Mouse (Mus musculus): ENCODE data around the gene Atxn7l2. TPM values are rescaled to one million over a fixed set of nuclear protein-coding genes. Genes with fewer than 3 reads are reported as not detected.

Gene Atxn7l2
- polyA plus RNA-seq, 1 experiment: 10.5 TPM

DNA sequence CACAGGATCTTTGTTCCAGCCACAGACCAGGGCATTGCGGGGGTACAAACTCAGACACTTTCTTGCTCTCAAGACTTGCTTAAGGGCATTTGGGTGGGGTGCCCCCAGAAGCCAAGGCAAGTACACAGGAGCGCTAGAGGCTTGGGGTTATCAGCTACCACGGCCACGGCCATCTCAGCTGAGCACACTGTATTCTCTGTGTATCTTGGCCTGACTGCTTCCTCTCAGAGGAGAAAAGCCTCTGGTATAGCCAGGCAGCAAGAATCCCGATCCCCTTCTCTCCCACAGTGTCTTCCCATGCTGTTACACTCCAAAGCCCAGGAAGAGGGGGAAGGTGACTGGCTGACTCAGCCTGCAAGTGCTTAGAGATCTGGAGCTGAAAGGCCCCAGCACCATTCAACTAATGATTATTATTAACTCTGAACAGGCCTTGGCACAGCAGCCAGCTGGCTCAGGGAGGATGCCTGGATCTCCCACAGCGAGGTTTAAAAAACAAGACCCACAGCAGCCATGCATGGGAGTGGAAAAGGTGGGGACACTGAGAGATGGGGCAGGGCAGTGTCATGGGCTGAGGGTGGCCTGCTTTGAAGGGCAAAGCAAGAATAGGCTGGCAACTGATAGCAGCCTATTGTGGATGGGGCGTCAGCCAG, 14.7 kb downstream of the Atxn7l2 start:
- TF ChIP-seq POLR2A (IDR thresholded peaks at IDR 0.05; ENCODE audit: borderline replicate concordance, extremely low read depth, low read depth, low read length): no peak
- TF ChIP-seq CTCF (IDR thresholded peaks at IDR 0.05; ENCODE audit: insufficient read depth, low read length): no peak
- WGBS: 83% methylated on average over 7 of the region's 7 CpGs
- DNase-seq: no peak
- Histone ChIP-seq H3K4me1 (ENCODE audit: control insufficient read depth, insufficient read depth, low read length) (peaks cover 6% of the 10 kb centered on the region; the same call in 1 of the 2 replicates), H3K4me3 (replicated peaks; ENCODE audit: extremely low read depth, low read depth, low read length) (no peak overlapping the region)

DNA sequence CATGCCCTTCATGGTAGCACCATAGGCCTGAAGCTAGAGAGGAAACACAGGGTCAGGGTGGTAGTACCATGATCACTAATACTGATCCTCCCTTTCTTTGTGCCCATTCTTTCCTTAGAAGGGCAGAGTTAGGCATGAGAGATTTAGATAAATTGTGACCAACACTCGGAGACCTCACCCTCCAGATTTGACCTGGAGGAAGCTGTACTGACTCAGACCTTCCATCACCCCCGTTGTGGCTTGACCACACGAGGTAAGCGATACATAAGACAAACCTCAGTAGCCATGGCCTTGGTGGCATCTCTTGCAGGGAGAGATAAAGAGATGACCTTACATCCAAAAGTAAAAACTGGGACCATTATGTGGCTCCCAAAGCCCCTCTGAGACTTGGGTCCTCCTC, 15.4 kb downstream of the Atxn7l2 start:
- DNase-seq: no peak
- TF ChIP-seq CTCF (IDR thresholded peaks at IDR 0.05; ENCODE audit: insufficient read depth, low read length): no peak
- TF ChIP-seq POLR2A (IDR thresholded peaks at IDR 0.05; ENCODE audit: borderline replicate concordance, extremely low read depth, low read depth, low read length): no peak
- no peak overlapping the region for H3K4me3 ChIP-seq (replicated peaks; ENCODE audit: extremely low read depth, low read depth, low read length)
- WGBS: 89% methylated on average over 4 of the region's 4 CpGs
- peaks cover 6% of the 10 kb centered on the region; the same call in 1 of the 2 replicates for H3K4me1 ChIP-seq (ENCODE audit: control insufficient read depth, insufficient read depth, low read length)

DNA sequence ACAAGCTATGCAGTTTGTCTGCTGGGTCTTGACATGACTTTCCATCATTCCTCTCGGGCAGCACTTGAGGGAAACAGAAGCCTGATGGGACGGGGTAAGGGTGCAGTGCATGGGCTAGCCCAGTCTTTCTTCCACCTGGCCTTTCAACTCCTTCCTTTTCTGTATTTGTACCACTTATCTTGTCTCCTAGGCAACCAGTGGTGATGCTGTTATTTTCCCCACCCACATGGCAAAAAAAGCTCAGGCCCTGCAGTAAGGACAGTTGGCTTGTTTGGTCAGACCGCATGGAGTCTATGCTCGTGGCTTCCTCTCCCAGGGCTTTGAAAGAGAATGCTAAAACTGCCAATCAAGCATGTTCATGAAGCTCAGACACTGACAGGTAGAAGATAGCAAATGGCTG, 17.0 kb downstream of the Atxn7l2 start:
- H3K4me1 ChIP-seq (ENCODE audit: control insufficient read depth, insufficient read depth, low read length): peaks cover 3% of the 10 kb centered on the region; the same call in 1 of the 2 replicates
- no peak for TF ChIP-seq POLR2A (IDR thresholded peaks at IDR 0.05; ENCODE audit: borderline replicate concordance, extremely low read depth, low read depth, low read length)
- no peak for TF ChIP-seq CTCF (IDR thresholded peaks at IDR 0.05; ENCODE audit: insufficient read depth, low read length)
- DNase-seq: no peak
- no peak overlapping the region for H3K4me3 ChIP-seq (replicated peaks; ENCODE audit: extremely low read depth, low read depth, low read length)
- 75% methylated on average over 4 of the region's 4 CpGs for WGBS

DNA sequence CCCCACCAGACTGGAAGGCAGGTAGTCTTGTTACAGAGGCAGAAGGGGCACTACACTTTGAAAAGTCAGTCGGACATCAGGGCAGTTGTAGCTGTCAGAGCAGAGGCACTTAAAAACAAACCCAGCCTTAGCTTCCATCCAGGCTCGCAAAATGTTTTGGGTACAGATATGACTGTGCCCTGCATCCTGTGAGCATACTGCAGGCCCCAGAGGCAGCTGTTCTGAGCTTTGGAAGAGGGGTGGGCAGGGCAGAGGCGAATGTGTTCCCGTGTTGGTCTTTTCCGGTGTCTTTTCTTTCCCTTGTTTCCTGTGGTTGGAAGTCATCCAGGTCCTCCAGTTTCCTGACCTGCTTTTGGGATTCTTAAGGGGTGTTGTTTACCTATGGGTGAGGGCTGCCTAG, 20.8 kb downstream of the Atxn7l2 start:
- no peak overlapping the region for H3K4me3 ChIP-seq (replicated peaks; ENCODE audit: extremely low read depth, low read depth, low read length)

DNA sequence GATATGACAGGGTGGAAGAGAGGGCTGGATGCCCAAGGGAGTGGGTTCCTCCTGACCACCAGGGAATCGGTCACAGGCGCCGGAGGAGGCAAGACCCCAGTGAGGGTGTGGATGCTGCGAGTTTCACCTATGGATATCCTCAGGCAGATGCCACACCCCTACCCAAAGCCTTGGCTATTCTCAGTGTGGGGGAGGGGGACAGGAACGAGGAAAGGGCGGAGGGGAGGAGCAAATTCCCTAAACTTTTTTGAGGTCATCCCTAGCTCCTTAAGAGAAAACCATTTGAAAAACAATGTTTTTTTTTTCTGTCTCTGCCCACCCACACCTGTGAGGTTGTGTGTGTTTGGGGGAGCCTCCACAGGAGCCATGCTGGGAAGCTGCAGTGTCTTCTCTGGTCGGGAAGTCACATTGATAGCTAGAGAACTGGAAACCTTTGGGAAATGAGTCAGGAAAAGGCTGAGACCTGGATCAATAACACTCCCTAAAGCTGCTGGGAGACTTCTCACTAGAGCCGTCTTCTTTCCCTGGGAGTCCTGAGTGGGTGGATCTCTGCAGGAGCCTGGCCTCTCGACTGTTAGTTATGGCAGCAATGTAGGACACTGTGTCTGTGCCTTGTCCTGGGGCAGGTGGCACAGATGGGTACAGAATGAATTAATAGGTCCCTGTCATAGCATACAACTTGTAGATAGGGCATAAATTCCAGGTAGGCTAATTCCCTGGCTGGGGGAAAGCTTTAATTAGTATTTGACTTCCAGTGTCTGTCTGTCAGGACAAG, 21.8 kb downstream of the Atxn7l2 start:
- Histone ChIP-seq H3K4me3 (replicated peaks; ENCODE audit: extremely low read depth, low read depth, low read length) (no peak overlapping the region), H3K4me1 (ENCODE audit: control insufficient read depth, insufficient read depth, low read length) (peaks cover 11% of the 10 kb centered on the region)
- 84% methylated on average over 9 of the region's 9 CpGs for WGBS
- no peak for TF ChIP-seq CTCF (IDR thresholded peaks at IDR 0.05; ENCODE audit: insufficient read depth, low read length)
- no peak for TF ChIP-seq POLR2A (IDR thresholded peaks at IDR 0.05; ENCODE audit: borderline replicate concordance, extremely low read depth, low read depth, low read length)
- no peak for DNase-seq

More for the DNA sequence above, 20.8 kb downstream of the Atxn7l2 start:
- H3K4me1 ChIP-seq (ENCODE audit: control insufficient read depth, insufficient read depth, low read length): peaks cover 11% of the 10 kb centered on the region
- DNase-seq: no peak
- no peak for TF ChIP-seq CTCF (IDR thresholded peaks at IDR 0.05; ENCODE audit: insufficient read depth, low read length)
- no peak for TF ChIP-seq POLR2A (IDR thresholded peaks at IDR 0.05; ENCODE audit: borderline replicate concordance, extremely low read depth, low read depth, low read length)
- WGBS: 15% methylated on average over 5 of the region's 5 CpGs

DNA sequence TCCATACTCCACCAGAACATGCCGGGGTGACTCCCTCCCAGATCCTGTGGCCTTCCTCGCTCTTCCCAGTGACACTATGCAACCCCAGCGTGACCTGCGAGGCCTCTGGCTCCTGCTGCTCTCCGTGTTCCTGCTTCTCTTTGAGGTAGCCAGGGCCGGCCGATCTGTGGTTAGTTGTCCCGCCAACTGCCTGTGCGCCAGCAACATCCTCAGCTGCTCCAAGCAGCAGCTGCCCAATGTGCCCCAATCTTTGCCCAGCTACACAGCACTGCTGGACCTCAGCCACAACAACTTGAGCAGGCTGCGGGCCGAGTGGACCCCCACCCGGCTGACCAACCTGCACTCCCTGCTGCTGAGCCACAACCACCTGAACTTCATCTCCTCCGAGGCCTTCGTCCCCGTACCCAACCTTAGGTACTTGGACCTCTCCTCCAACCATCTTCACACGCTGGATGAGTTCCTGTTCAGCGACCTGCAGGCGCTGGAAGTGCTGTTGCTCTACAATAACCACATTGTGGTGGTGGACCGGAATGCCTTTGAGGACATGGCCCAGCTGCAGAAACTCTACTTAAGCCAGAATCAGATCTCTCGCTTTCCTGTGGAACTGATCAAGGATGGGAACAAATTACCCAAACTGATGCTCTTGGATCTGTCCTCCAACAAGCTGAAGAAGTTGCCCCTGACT, 23.5 kb downstream of the Atxn7l2 start:
- WGBS: 73% methylated on average over 20 of the region's 20 CpGs
- Histone ChIP-seq H3K4me3 (replicated peaks; ENCODE audit: extremely low read depth, low read depth, low read length) (peak overlapping the region; percentile 9), H3K4me1 (ENCODE audit: control insufficient read depth, insufficient read depth, low read length) (peaks cover 11% of the 10 kb centered on the region)
- TF ChIP-seq POLR2A (IDR thresholded peaks at IDR 0.05; ENCODE audit: borderline replicate concordance, extremely low read depth, low read depth, low read length) (no peak), CTCF (IDR thresholded peaks at IDR 0.05; ENCODE audit: insufficient read depth, low read length) (no peak)
- DNase-seq: no peak

DNA sequence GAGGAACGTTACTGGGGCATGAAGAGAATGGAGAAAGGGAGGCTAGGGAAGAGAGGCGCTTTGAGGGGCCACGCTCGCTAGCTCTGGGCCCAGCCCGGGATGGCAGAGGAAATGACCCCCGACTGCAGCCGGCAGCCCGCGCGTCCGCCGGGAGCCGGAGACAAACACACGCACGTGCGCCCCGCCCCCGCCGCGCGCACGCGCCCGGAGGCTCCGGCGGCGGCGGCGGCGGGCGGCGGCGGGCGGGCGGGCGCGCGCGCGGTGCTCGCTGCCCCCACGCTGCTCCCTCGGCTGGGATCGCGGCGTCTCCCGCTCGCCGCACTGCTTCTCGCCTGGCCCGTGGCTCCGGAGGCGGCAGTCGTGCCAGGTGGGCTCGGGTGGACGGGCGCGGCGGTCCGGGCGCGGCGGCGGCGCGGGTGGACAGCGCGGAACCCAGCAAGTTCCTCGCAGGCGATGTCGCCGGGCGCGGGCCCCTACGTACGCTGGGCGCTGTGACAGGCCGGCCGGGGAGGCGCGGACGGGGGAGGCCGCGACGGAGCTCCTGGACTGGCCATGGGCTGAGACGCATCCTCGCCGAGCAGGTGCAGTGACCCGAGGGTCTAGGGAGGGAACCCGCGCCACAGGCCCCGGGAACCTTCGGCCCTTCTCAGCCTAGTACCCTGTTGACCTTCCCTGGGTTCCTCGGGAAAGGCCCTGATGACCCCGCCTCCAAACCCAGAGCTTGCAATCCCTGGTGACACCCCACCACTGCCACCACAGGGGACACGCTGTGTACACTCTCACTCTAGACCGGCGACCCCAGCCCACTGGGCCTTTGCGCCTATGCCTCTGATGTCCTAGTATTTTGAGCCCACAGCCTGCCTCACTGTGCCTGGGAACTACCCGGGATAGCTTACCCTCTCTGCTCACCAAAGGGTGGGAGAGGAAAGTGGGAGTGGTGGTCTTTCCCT, 24.4 kb downstream of the Atxn7l2 start, which contains the start of gene Amigo1:
Amigo1 (plus strand) TSS at position 238 of the 950 bp plus-strand sequence.
- no peak for TF ChIP-seq CTCF (IDR thresholded peaks at IDR 0.05; ENCODE audit: insufficient read depth, low read length)
- TF ChIP-seq POLR2A (IDR thresholded peaks at IDR 0.05; ENCODE audit: borderline replicate concordance, extremely low read depth, low read depth, low read length): no peak
- Histone ChIP-seq H3K4me3 (replicated peaks; ENCODE audit: extremely low read depth, low read depth, low read length) (peak within 1 kb of the TSS; percentile 91), H3K4me1 (ENCODE audit: control insufficient read depth, insufficient read depth, low read length) (peaks cover 11% of the 10 kb centered on the region)
- 5% methylated on average over 68 of the region's 100 CpGs for WGBS
- DNase-seq: peak; percentile 59

DNA sequence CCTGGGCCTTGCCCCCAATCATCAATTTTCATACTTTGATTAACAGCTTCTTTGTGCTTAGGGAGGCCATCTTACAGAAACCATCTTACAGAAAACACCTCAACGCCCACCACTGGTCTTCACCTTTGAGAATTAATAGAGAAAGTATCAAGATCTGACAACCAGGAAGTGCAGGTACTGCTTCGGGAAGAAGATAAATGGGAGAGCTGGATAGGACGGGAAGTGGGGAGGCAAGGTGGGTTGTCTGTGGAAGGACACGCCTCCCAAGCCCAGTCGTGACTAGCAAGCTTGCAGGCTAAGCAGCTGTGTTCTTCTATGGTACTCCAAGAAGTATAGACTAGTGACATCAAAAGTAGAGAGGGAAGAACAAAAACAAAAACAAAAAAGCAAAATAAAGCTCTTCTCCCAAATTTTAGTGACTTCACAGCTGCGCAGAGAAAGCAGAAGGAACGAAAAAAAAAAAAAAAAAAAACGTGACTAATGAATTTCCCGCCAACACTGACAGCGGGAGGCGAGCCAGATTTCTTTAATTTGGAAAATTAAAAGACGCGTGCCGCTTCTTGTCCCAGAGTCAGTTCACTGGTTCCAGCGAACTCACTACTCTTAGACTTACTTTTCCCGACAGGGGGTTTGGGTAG, 25.2 kb downstream of the Atxn7l2 start:
- no peak for TF ChIP-seq POLR2A (IDR thresholded peaks at IDR 0.05; ENCODE audit: borderline replicate concordance, extremely low read depth, low read depth, low read length)
- TF ChIP-seq CTCF (IDR thresholded peaks at IDR 0.05; ENCODE audit: insufficient read depth, low read length): no peak
- 4% methylated on average over 16 of the region's 16 CpGs for WGBS
- Histone ChIP-seq H3K4me3 (replicated peaks; ENCODE audit: extremely low read depth, low read depth, low read length) (peak overlapping the region; percentile 84), H3K4me1 (ENCODE audit: control insufficient read depth, insufficient read depth, low read length) (peaks cover 11% of the 10 kb centered on the region)
- DNase-seq: no peak
